Mouse (Mus musculus) MEL-GATA-1-ER (cell line): Measurements from ENCODE around the gene Uhrf1bp1l.

Experiments
- DNase-seq: peaks from one replicate; pipeline ENCODE4 v3.0.0-alpha.2; 2012; ENCODE audit warnings: low read depth; ENCODE audit errors: extremely low read depth

The Uhrf1bp1l gene

DNA sequence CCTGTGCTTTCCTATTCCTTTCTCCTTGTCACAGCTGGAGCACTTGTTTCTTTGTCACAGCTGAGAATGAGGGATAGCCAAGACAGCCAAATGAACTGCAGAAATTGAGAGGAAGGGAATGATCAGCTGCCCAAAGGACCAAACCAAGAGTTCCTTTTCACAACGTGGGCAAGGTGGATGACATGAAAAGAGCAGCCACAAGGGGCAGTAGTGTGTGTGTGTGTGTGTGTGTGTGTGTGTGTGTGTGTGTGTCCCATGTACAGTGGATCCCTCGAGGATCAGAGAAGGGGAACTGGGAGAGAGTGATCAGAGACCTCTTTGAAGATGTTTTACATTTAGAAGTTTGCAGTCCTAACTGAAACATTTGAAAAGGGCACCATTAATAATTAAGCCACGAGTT, 92.7 kb downstream of the Uhrf1bp1l start:
- DNase-seq = no peak

DNA sequence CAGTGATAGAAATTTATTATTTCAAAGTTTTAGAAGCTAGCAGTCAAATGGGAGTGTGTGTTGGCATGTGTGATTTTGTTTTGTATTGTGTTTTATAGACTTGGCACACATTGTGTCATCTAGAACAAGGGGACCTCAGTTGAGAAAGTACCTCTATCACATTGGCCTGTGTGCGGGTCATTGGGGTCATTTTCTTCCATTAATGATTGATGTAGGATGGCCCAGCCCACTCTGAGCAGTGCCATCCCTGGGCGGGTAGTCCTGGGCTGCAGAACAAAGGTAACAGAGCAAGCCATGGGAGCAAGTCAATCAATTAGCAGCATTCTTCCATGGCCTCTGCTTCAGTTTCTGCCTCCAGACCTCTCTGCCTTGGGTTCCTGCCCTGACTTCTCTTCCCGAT, 94.0 kb downstream of the Uhrf1bp1l start:
- DNase-seq = no peak

DNA sequence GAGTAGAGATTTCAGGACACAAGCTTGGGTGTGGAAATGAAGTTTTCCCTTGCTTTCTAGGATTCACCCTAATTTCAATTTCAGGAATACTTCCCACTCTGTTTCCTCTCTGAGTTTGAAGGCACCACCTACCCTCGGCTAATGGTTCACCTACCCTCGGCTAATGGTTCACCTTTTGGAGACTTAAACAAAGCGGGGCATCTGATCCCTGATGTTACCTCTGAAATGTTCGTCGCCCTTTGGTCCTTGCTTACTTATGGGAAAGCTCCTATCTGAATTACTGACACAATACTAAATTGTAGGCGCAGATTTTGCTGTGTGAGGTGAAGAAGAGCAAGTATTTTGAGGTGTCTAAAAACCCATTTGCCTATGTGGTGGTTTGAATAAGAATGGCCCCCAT, 106.2 kb downstream of the Uhrf1bp1l start:
- no peak for DNase-seq

DNA sequence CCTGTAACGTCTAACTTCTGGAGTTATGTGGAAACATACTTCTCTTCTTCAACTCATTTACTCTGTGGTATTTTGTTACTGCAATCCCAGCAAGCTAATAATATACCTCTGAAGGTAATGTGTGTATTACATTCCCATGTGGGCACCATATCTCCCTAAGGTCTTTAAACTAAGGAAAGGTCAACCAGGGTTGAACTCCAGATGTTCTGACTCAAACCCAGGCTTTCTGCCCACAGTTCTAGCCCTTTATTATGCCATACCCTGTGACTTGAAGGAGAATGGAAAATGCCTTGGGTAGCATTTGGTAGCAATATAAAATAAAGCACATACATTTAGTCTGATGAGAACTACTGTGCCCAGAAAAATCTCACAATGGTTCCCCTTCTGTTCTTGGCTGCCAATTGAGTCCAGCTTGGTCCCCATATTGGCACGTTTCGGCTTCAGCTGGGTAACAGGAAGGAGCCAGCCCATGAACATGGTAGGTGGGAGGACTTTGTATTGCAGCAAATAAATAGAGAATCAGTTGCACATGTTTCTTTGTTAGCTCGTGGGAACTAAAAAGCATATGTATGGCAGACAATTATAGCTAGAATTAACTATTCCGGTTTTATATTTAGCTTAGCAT, 110.6 kb downstream of the Uhrf1bp1l start:
- no peak for DNase-seq

DNA sequence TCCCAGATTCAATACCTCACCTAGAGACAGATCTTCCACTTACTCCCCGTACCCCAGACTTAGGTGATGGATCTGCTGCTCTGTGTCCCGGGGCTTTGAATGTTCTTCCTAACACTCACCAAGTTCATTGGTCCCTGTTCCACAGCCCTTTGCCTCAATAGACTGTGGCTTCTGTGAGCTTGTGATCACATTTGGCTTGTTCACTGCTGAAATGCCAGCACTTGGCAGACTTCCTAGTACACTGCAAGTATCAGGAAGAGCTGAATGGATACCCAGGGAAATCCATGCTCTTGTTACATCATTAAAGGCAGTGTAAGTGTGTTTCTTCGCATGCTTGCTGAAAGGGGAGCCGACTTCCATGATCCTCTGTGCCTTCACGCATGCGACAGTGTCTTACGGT, 111.5 kb downstream of the Uhrf1bp1l start:
- no peak for DNase-seq

DNA sequence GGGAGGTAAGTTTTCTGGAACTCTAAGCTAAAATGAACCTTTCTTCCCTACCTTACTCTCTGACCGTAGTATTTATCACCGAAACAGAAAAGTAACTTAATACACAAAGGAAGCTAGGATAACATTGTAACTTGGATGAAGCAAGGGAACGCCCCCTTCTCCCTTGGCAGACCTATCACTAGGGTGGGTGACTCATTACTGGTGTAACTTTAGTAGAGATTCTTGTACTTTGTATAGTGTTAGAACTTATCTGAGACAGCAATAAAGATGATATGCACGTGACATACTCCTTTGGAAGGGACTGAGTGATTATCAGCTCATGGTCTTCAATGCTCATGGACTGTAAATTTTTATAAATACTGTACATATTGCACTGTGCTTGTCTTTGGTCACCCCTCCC, 123.4 kb downstream of the Uhrf1bp1l start:
- DNase-seq = no peak

DNA sequence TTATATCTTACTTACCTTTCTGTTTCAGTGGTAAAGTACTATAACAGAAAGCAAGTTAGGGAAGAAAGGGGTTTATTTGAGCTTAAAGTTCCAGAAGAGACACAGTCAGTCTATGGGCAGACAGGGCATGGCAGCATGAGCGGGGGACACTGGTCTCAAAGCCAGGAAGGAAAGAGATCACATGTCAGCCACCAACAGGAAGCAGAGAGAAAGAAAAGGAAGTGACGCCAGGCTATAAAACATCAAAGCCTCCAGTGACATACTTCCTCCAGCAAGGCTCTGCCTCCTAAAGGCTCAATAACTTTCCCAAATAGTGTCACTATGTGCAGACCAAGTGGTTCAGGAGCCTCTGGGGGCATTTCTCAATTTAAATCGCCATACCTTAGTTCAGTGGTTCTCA, 124.0 kb downstream of the Uhrf1bp1l start:
- no peak for DNase-seq
